Mouse (Mus musculus) forebrain, embryonic 15.5 days (tissue): ENCODE results near the gene Kirrel3. TPM values are rescaled to one million over a fixed set of nuclear protein-coding genes. Genes with fewer than 3 reads are reported as not detected.

ENCODE experiments used
- ATAC-seq: fragments of 200-750 bp; cut with Nextera tagmentation; replicated peaks from 2 replicates; pipeline ENCODE4 v1.8.0; 2017; ENCODE audit warnings: mild to moderate bottlenecking, moderate TSS enrichment, moderate library complexity
- H3K27ac ChIP-seq: fragments of 300-500 bp; sonication (generic); replicated peaks from 2 replicates; pipeline ENCODE4 v1.5.1; 2015; ENCODE audit warnings: mild to moderate bottlenecking, inconsistent platforms
- H3K27me3 ChIP-seq: fragments of 300-500 bp; sonication (generic); 2 replicates; pipeline ENCODE4 v1.6.1; 2015; ENCODE audit warnings: inconsistent platforms
- H3K36me3 ChIP-seq: fragments of 300-500 bp; sonication (generic); 2 replicates; pipeline ENCODE4 v1.6.1; 2015; ENCODE audit warnings: mild to moderate bottlenecking, inconsistent platforms
- H3K4me1 ChIP-seq: fragments of 300-500 bp; sonication (generic); 2 replicates; pipeline ENCODE4 v1.6.1; 2015; ENCODE audit warnings: inconsistent platforms
- H3K4me2 ChIP-seq: fragments of 300-500 bp; sonication (generic); replicated peaks from 2 replicates; pipeline ENCODE4 v1.6.1; 2015; ENCODE audit warnings: mild to moderate bottlenecking, inconsistent platforms
- H3K4me3 ChIP-seq: fragments of 300-500 bp; sonication (generic); 2 replicates; pipeline ENCODE4 v1.5.1; 2015; ENCODE audit warnings: mild to moderate bottlenecking, inconsistent platforms
- H3K9ac ChIP-seq: fragments of 300-500 bp; sonication (generic); replicated peaks from 2 replicates; pipeline ENCODE4 v1.6.1; 2015; ENCODE audit warnings: mild to moderate bottlenecking, inconsistent platforms
- H3K9me3 ChIP-seq: fragments of 300-500 bp; sonication (generic); 2 replicates; pipeline ENCODE4 v1.6.1; 2016; ENCODE audit warnings: inconsistent platforms
- WGBS: fragments of 180-500 bp; shearing (Covaris S2); methylation state at CpG from one replicate; pipeline ENCODE4 v1.1.7; 2015; ENCODE audit warnings: mixed read lengths; 5-methylcytosine and 5-hydroxymethylcytosine counted together
- polyA plus RNA-seq: library from polyadenylated mRNA; unstranded; fragments of >200 nt; fragmentation: Nextera tagmentation; extraction: Ambion mirVana; gene quantifications from 2 replicates; pipeline ENCODE4 v1.2.1, GENCODE M21; 2015

Kirrel3 gene
- polyA plus RNA-seq, 1 experiment from 2014 or later, result 48.1 TPM

- Histone ChIP-seq H3K27me3 (no peaks in the 10 kb centered on the region), H3K4me2 (no peak overlapping the region), H3K4me3 (no peak overlapping the region), H3K36me3 (no peaks in the 10 kb centered on the region), H3K4me1 (peaks cover 8% of the 10 kb centered on the region), H3K27ac (no peak overlapping the region), H3K9me3 (no peaks in the 10 kb centered on the region), H3K9ac (no peak overlapping the region)
- no peak for ATAC-seq
- 95% methylated on average over 1 of the region's 1 CpGs for WGBS
These were observed 488.6 kb downstream of the Kirrel3 start for GRCm38 (mm10) chr9:34974326-34974725.

GRCm38 (mm10) chr9:34975245-34975644, 489.6 kb downstream of the Kirrel3 start:
- Histone ChIP-seq H3K4me3 (no peak overlapping the region), H3K36me3 (no peaks in the 10 kb centered on the region), H3K9me3 (no peaks in the 10 kb centered on the region), H3K4me2 (no peak overlapping the region), H3K4me1 (peaks cover 4% of the 10 kb centered on the region), H3K27me3 (no peaks in the 10 kb centered on the region), H3K9ac (no peak overlapping the region), H3K27ac (no peak overlapping the region)
- 93% methylated on average over 6 of the region's 6 CpGs for WGBS
- ATAC-seq, result no peak

- WGBS, result 82% methylated on average over 8 of the region's 8 CpGs
- Histone ChIP-seq H3K4me1 (no peaks in the 10 kb centered on the region), H3K27ac (no peak overlapping the region), H3K4me3 (no peak overlapping the region), H3K36me3 (no peaks in the 10 kb centered on the region), H3K4me2 (no peak overlapping the region), H3K9ac (no peak overlapping the region), H3K27me3 (no peaks in the 10 kb centered on the region), H3K9me3 (no peaks in the 10 kb centered on the region)
- ATAC-seq, result no peak
These were observed 491.1 kb downstream of the Kirrel3 start for GRCm38 (mm10) chr9:34976596-34977462.

- no peak for ATAC-seq
- 75% methylated on average over 8 of the region's 8 CpGs for WGBS
These were observed 492.0 kb downstream of the Kirrel3 start for GRCm38 (mm10) chr9:34977700-34978099.

GRCm38 (mm10) chr9:34978229-34978628, 492.5 kb downstream of the Kirrel3 start:
- Histone ChIP-seq H3K4me2 (no peak overlapping the region), H3K9ac (no peak overlapping the region), H3K4me3 (no peak overlapping the region), H3K27me3 (no peaks in the 10 kb centered on the region), H3K27ac (no peak overlapping the region), H3K4me1 (no peaks in the 10 kb centered on the region), H3K9me3 (no peaks in the 10 kb centered on the region), H3K36me3 (no peaks in the 10 kb centered on the region)
- ATAC-seq, result no peak
- WGBS, result 68% methylated on average over 3 of the region's 3 CpGs

More at GRCm38 (mm10) chr9:34977700-34978099, 492.0 kb downstream of the Kirrel3 start:
- Histone ChIP-seq H3K27me3 (no peaks in the 10 kb centered on the region), H3K36me3 (no peaks in the 10 kb centered on the region), H3K4me1 (no peaks in the 10 kb centered on the region), H3K4me3 (no peak overlapping the region), H3K9me3 (no peaks in the 10 kb centered on the region), H3K27ac (no peak overlapping the region), H3K4me2 (no peak overlapping the region), H3K9ac (no peak overlapping the region)

- H3K36me3 ChIP-seq, result no peaks in the 10 kb centered on the region
- no peak overlapping the region for H3K4me2 ChIP-seq
- no peaks in the 10 kb centered on the region for H3K27me3 ChIP-seq
- no peak overlapping the region for H3K4me3 ChIP-seq
- no peak for ATAC-seq
- H3K4me1 ChIP-seq, result peaks cover 4% of the 10 kb centered on the region; the same call in 1 of the 2 replicates
- no peaks in the 10 kb centered on the region for H3K9me3 ChIP-seq
- no peak overlapping the region for H3K27ac ChIP-seq
- H3K9ac ChIP-seq, result no peak overlapping the region
- 87% methylated on average over 5 of the region's 5 CpGs for WGBS
These were observed 495.0 kb downstream of the Kirrel3 start for GRCm38 (mm10) chr9:34980516-34981265.

GRCm38 (mm10) chr9:34983513-34984462, 498.1 kb downstream of the Kirrel3 start:
- H3K27ac ChIP-seq, result no peak overlapping the region
- no peaks in the 10 kb centered on the region for H3K27me3 ChIP-seq
- peaks cover 21% of the 10 kb centered on the region for H3K4me1 ChIP-seq
- no peak overlapping the region for H3K4me2 ChIP-seq
- H3K36me3 ChIP-seq, result no peaks in the 10 kb centered on the region
- H3K9ac ChIP-seq, result no peak overlapping the region
- no peak overlapping the region for H3K4me3 ChIP-seq
- no peak for ATAC-seq
- H3K9me3 ChIP-seq, result no peaks in the 10 kb centered on the region
- WGBS, result 36% methylated on average over 12 of the region's 12 CpGs

GRCm38 (mm10) chr9:34986156-34986555, 500.5 kb downstream of the Kirrel3 start:
- peaks cover 21% of the 10 kb centered on the region for H3K4me1 ChIP-seq
- H3K9ac ChIP-seq, result no peak overlapping the region
- no peak overlapping the region for H3K4me2 ChIP-seq
- no peaks in the 10 kb centered on the region for H3K36me3 ChIP-seq
- no peak for ATAC-seq
- no peak overlapping the region for H3K27ac ChIP-seq
- H3K27me3 ChIP-seq, result no peaks in the 10 kb centered on the region
- no peak overlapping the region for H3K4me3 ChIP-seq
- H3K9me3 ChIP-seq, result no peaks in the 10 kb centered on the region

- H3K27ac ChIP-seq, result peak overlapping the region; percentile 62; the same call in 1 of the 2 replicates
These were observed 501.9 kb downstream of the Kirrel3 start for GRCm38 (mm10) chr9:34987422-34988148.

GRCm38 (mm10) chr9:34988683-34989082, 503.0 kb downstream of the Kirrel3 start:
- Histone ChIP-seq H3K36me3 (0 out of 2 replicates have a peak, but pooled peaks cover 1% of the 10 kb centered on the region), H3K4me1 (peaks cover 23% of the 10 kb centered on the region), H3K4me2 (no peak overlapping the region), H3K4me3 (no peak overlapping the region), H3K27ac (no peak overlapping the region), H3K9me3 (no peaks in the 10 kb centered on the region), H3K9ac (no peak overlapping the region), H3K27me3 (no peaks in the 10 kb centered on the region)
- no peak for ATAC-seq
- 69% methylated on average over 3 of the region's 3 CpGs for WGBS

More at GRCm38 (mm10) chr9:34987422-34988148, 501.9 kb downstream of the Kirrel3 start:
- WGBS, result 50% methylated on average over 12 of the region's 12 CpGs
- Histone ChIP-seq H3K9me3 (no peaks in the 10 kb centered on the region), H3K4me1 (peaks cover 21% of the 10 kb centered on the region), H3K27me3 (no peaks in the 10 kb centered on the region), H3K4me3 (no peak overlapping the region), H3K4me2 (no peak overlapping the region), H3K9ac (no peak overlapping the region), H3K36me3 (no peaks in the 10 kb centered on the region)
- peak; percentile 87 for ATAC-seq

- Histone ChIP-seq H3K4me3 (no peak overlapping the region), H3K36me3 (0 out of 2 replicates have a peak, but pooled peaks cover 3% of the 10 kb centered on the region), H3K4me2 (no peak overlapping the region), H3K4me1 (peaks cover 29% of the 10 kb centered on the region), H3K9me3 (no peaks in the 10 kb centered on the region), H3K27ac (no peak overlapping the region), H3K27me3 (no peaks in the 10 kb centered on the region), H3K9ac (no peak overlapping the region)
- WGBS, result 27% methylated on average over 4 of the region's 4 CpGs
- no peak for ATAC-seq
These were observed 506.5 kb downstream of the Kirrel3 start for GRCm38 (mm10) chr9:34992201-34992600.
